Mouse (Mus musculus): ENCODE data around the gene Dna2.

DNA sequence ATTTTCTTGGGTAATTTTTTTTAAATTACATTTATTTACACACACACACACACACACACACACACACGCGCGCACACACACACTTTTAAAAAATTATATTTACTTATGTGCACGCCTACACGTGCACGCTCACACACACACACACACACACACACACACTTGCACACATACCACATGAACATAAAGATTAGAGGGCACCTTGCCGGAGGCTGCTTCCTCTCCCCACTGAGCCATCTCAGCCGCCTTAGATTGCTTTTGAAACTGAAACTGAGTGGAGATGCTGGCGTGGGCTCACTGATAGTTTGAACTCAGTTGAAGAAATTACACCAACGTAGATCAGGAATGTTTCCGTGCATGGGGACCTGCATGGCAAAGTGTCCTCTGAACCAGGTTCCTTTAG, 37.2 kb downstream of the Dna2 start:
- no peak for TF ChIP-seq USF1 (IDR thresholded peaks at IDR 0.05; ENCODE audit: low read depth)
- no peak for TF ChIP-seq CTCF (IDR thresholded peaks at IDR 0.05; ENCODE audit: control insufficient read depth, insufficient read depth, insufficient read length)
- TF ChIP-seq MYOD1 (IDR thresholded peaks at IDR 0.05; ENCODE audit: control insufficient read depth, insufficient read length, low read depth), result no peak
- no peak for TF ChIP-seq FOSL1 (IDR thresholded peaks at IDR 0.05; ENCODE audit: insufficient read depth, low read length, poor library complexity, severe bottlenecking)
- TF ChIP-seq MAX (IDR thresholded peaks at IDR 0.05), result no peak

Data from C2C12 (cell line).